Mouse (Mus musculus) embryonic facial prominence, embryonic 12.5 days (tissue): Measurements from ENCODE around the gene Vcl. TPM values are rescaled to one million over a fixed set of nuclear protein-coding genes. Genes with fewer than 3 reads are reported as not detected.

Source experiments
- ATAC-seq: fragments of 200-750 bp; cut with Nextera tagmentation; 2 replicates; pipeline ENCODE4 v1.8.0; 2017; ENCODE audit not compliant: insufficient number of reproducible peaks, insufficient read depth, low FRiP score, low TSS enrichment
- H3K27ac ChIP-seq: fragments of 300-500 bp; sonication (generic); 2 replicates; pipeline ENCODE4 v1.5.1; 2016; ENCODE audit warnings: mild to moderate bottlenecking
- H3K27me3 ChIP-seq: fragments of 300-500 bp; sonication (generic); 2 replicates; pipeline ENCODE4 v1.6.1; 2016; ENCODE audit warnings: mild to moderate bottlenecking, moderate library complexity
- H3K36me3 ChIP-seq: fragments of 300-500 bp; sonication (generic); 2 replicates; pipeline ENCODE4 v1.6.1; 2016; ENCODE audit warnings: mild to moderate bottlenecking
- H3K4me1 ChIP-seq: fragments of 300-500 bp; sonication (generic); 2 replicates; pipeline ENCODE4 v1.6.1; 2016
- H3K4me2 ChIP-seq: fragments of 300-500 bp; sonication (generic); replicated peaks from 2 replicates; pipeline ENCODE4 v1.6.1; 2016; ENCODE audit warnings: mild to moderate bottlenecking, moderate library complexity
- H3K4me3 ChIP-seq: fragments of 300-500 bp; sonication (generic); 2 replicates; pipeline ENCODE4 v1.5.1; 2016; ENCODE audit warnings: mild to moderate bottlenecking
- H3K9ac ChIP-seq: fragments of 300-500 bp; sonication (generic); 2 replicates; pipeline ENCODE4 v1.6.1; 2016; ENCODE audit warnings: mild to moderate bottlenecking, moderate library complexity
- H3K9me3 ChIP-seq: fragments of 300-500 bp; sonication (generic); 2 replicates; pipeline ENCODE4 v1.6.1; 2016; ENCODE audit warnings: mild to moderate bottlenecking, moderate library complexity
- WGBS: fragments of 180-500 bp; shearing (Covaris S2); methylation state at CpG from one replicate; pipeline ENCODE4 v1.1.7; 2016; 5-methylcytosine and 5-hydroxymethylcytosine counted together
- polyA plus RNA-seq: library from polyadenylated mRNA; unstranded; fragments of >200 nt; fragmentation: Nextera tagmentation; extraction: Ambion mirVana; gene quantifications from 2 replicates; pipeline ENCODE4 v1.2.1, GENCODE M21; 2016

Gene Vcl
- polyA plus RNA-seq, 1 experiment from 2014 or later, result 49.9 TPM

DNA sequence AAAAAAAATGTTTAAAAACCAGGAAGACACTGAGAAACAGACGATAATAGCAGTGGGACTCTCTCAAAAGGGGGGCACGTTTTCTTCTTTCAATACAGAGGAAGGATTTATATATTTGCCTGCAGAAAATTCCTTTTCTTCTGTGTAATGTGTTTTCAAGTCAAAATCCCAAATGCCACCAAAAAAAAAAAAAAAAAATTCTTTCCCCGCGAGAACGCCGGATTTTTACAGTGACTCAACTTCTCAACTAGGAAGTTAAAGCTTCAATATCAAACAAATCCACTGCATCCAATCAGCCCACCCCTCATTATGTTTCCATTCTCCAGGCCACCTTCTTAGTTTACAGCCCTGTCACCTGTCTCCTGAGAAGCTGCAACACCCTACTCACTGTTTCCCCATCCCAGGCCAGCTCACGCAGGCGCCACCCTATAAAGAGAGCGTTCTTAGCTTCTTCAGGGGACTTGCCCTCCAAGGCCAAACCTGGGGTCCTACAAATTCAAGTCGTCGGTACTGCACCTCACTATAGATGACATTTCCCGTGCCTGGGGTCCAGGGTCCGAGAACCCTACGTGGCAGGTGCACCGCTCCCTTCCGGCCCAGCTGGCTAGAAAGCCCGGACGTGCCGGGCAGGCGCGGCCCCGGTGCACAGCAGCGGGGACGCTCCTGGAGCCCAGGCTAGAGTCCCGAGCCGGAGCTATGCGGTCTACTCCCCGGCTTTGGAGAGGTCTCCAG is 122.3 kb downstream of the Vcl start:
- Histone ChIP-seq H3K27me3 (no peaks in the 10 kb centered on the region), H3K9me3 (no peaks in the 10 kb centered on the region), H3K4me1 (peaks cover 2% of the 10 kb centered on the region; the same call in 1 of the 2 replicates), H3K27ac (peak overlapping the region; percentile 91), H3K9ac (peak overlapping the region; percentile 71), H3K4me2 (peak overlapping the region; percentile 84), H3K36me3 (no peaks in the 10 kb centered on the region), H3K4me3 (peak overlapping the region; percentile 73)
- WGBS, result 9% methylated on average over 28 of the region's 28 CpGs
- ATAC-seq, result no peak

DNA sequence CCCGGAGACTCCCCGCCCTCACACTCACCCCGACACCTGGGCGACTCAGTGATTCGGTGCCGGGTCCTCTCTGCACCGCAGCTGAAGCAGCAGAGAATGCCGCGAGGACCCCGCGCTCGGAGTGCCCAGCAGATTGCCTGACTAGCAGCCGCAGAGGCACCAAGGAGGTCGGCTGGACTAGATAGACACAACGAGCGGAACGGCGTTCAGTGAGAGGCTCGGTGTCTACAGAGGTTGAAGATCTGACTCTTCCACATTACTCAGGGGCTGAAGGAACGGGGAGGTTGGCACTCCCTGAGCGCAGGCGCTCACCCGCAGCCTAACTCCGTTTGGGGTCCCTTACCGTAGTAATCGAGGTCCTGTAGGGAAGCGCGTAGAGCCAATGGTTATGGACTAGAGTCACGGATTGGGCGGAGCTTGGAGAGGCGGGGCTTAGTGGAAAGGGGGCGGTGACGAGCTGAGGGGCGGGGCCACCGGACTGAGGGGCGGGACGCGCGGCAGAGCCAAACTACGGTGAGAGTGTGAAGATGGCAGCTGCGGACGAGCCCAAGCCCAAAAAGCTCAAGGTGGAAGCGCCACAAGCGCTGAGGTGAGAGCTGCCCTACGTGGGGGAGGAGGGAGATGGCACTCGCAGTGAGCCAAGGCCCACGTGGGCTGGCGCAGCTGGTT is 123.0 kb downstream of the Vcl start, which contains the start of the genes Ap3m1 and Adk:
Gene Ap3m1, minus strand, starts transcription at position 397 of the 669 bp plus-strand sequence.
Gene Adk, plus strand, starts transcription at position 463 of the 669 bp plus-strand sequence.
- Histone ChIP-seq H3K36me3 (no peaks in the 10 kb centered on the region), H3K4me1 (peaks cover 2% of the 10 kb centered on the region; the same call in 1 of the 2 replicates), H3K27ac (peak within 1 kb of the TSS; percentile 91), H3K9ac (peak within 1 kb of the TSS; percentile 71), H3K4me3 (peak within 1 kb of the TSS; percentile 73), H3K27me3 (no peaks in the 10 kb centered on the region), H3K9me3 (no peaks in the 10 kb centered on the region), H3K4me2 (peak within 1 kb of the TSS; percentile 84)
- under 1% methylated on average over 48 of the region's 48 CpGs for WGBS
- peak; percentile 97 for ATAC-seq

DNA sequence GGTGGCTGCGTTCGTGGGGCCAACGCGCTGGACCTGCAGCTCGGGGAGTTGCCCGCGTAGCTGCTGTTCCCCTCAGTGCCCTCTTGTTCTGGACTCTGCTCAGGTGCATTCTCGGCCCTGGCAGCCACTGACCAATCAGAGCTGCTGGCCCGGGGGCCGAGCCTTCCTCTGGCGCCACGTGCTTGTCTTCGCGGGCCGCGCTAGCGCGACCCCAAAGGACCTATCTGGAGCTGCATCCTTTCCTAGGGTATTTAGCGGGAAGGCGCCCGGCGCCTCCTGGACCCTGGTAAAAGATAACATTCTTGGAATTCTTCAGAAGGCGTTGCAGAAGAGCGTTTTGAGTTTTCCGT is 123.6 kb downstream of the Vcl start:
- no peaks in the 10 kb centered on the region for H3K9me3 ChIP-seq
- H3K4me3 ChIP-seq, result peak overlapping the region; percentile 73
- peak overlapping the region; percentile 84 for H3K4me2 ChIP-seq
- H3K27me3 ChIP-seq, result no peaks in the 10 kb centered on the region
- ATAC-seq, result peak; percentile 67
- H3K36me3 ChIP-seq, result no peaks in the 10 kb centered on the region
- H3K4me1 ChIP-seq, result peaks cover 2% of the 10 kb centered on the region; the same call in 1 of the 2 replicates
- 0% methylated on average over 25 of the region's 25 CpGs for WGBS
- H3K9ac ChIP-seq, result peak overlapping the region; percentile 71
- peak overlapping the region; percentile 91 for H3K27ac ChIP-seq

DNA sequence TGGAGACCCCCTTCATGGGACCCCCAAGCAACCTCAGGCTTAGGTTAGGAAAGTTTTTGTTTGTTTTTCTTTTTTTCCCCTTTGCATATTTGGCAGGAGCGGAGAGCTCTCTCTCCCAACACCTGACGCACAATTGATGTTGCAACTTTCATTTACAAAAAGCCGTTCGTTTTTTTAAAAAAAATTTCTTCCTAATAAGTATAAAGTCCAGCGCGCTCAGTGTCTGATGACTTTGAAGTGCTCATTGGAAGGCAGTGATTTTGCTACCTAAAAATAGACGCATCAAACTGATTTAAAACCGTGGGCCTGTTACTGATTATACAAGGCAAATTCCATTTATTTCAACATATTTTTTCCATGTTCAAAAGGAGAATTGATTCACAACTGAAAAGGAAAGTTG is 124.0 kb downstream of the Vcl start:
- ATAC-seq, result no peak
- Histone ChIP-seq H3K4me3 (peak overlapping the region; percentile 73), H3K4me2 (peak overlapping the region; percentile 84), H3K27ac (no peak overlapping the region), H3K27me3 (no peaks in the 10 kb centered on the region), H3K36me3 (no peaks in the 10 kb centered on the region), H3K4me1 (peaks cover 2% of the 10 kb centered on the region; the same call in 1 of the 2 replicates), H3K9me3 (no peaks in the 10 kb centered on the region), H3K9ac (peak overlapping the region; percentile 71)
- 7% methylated on average over 8 of the region's 8 CpGs for WGBS

DNA sequence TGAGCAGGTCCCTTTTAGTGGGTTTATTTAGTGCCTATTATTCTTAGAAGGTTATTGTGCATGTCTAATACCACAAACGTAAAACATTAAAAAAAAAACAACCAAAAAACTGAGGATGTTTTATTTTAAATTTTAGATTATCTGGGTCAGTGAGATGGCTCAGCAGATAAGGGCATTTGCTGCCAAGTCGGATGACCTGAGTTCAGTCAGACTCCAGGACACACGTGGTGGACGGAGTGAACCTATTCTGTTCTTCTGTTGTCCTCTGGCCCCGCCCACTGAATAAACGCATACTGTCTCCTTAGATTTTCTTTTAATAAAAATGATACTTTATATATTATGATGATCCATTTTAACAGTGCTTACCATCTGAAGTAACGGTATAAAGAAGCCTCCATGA is 124.4 kb downstream of the Vcl start:
- no peaks in the 10 kb centered on the region for H3K36me3 ChIP-seq
- no peaks in the 10 kb centered on the region for H3K9me3 ChIP-seq
- H3K4me3 ChIP-seq, result peak overlapping the region; percentile 73
- ATAC-seq, result no peak
- no peak overlapping the region for H3K27ac ChIP-seq
- no peaks in the 10 kb centered on the region for H3K27me3 ChIP-seq
- H3K9ac ChIP-seq, result no peak overlapping the region
- H3K4me1 ChIP-seq, result peaks cover 2% of the 10 kb centered on the region; the same call in 1 of the 2 replicates
- WGBS, result 49% methylated on average over 7 of the region's 7 CpGs
- peak overlapping the region; percentile 84 for H3K4me2 ChIP-seq

DNA sequence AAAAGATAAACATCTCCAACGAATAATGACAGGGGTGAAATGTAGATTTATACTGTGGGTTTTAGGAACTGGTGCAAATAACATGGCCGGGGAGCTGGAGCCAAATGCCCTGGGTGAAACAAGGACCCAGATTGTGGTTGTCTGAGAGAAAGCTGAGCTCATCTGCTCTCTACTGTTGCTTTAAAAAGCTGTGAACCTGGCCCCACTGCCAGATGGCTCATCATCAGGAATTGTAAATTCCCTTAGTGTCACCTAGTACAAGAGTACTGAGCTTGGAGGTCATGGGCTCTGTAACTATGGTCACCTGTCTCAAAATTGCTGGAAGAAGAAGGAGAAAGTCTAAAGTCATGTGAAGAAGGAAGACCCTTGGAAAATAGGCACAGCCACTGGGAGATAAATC is 129.8 kb downstream of the Vcl start:
- Histone ChIP-seq H3K27me3 (no peaks in the 10 kb centered on the region), H3K4me2 (no peak overlapping the region), H3K4me3 (no peak overlapping the region), H3K27ac (no peak overlapping the region), H3K36me3 (no peaks in the 10 kb centered on the region), H3K4me1 (no peaks in the 10 kb centered on the region), H3K9ac (no peak overlapping the region), H3K9me3 (no peaks in the 10 kb centered on the region)
- ATAC-seq, result no peak
- WGBS, result 84% methylated on average over 2 of the region's 2 CpGs

DNA sequence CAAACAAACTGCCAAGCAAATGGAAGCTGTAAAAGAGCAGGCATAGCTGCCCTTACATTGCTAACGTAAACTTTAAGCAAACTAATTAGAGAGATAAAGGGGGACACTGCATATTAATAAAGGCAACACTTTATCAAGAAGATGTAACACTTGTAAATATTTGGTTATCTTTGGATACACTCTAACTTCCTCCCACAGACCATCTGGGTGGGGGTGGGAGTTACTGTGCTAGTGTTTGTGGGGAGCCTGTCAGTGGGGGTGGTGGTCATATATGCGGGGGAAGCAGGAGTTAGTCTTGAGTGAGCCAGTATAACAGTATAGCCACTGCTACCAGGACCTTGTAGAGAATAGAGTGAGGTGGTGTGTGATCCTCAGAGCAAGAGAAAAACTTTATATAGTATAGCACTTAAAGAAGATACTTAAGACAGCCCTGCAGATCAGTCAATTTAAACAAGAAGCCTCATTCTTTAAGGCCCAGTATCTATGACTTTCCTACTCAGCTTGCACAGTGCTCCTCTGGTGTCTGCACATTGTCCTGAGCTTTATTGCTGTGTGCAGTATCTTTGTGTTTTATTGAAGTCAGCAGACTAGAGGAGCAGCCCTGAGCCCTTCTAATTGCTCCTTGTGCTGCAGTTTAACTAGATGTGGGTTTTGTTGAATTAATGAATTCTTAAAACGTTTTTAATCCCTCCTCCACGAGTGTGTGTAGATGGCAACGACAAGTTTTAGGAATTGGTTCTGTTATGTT is 133.7 kb downstream of the Vcl start:
- H3K36me3 ChIP-seq, result no peaks in the 10 kb centered on the region
- no peaks in the 10 kb centered on the region for H3K27me3 ChIP-seq
- no peak overlapping the region for H3K27ac ChIP-seq
- 77% methylated on average over 5 of the region's 5 CpGs for WGBS
- no peak overlapping the region for H3K9ac ChIP-seq
- no peaks in the 10 kb centered on the region for H3K4me1 ChIP-seq
- no peak overlapping the region for H3K4me3 ChIP-seq
- no peak overlapping the region for H3K4me2 ChIP-seq
- no peak for ATAC-seq
- no peaks in the 10 kb centered on the region for H3K9me3 ChIP-seq

DNA sequence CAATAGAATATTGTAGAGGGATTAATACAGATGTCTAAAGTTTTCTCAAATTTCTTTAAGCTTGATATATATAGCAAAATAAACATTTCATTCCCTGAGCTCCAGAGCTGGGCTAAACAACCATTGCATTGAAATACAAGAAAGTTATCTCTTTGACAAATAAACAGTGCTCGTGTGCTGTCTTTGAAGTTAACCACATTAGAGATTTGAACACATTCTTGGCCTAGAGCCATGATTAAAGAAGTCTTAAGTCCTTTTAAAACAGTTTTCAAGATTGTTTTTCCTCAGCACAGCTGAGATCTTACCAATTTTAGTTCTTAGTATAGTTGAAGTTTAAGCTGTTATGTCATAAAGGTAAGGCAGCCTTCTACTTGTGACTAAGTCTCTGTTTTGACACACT is 135.1 kb downstream of the Vcl start:
- no peak for ATAC-seq

DNA sequence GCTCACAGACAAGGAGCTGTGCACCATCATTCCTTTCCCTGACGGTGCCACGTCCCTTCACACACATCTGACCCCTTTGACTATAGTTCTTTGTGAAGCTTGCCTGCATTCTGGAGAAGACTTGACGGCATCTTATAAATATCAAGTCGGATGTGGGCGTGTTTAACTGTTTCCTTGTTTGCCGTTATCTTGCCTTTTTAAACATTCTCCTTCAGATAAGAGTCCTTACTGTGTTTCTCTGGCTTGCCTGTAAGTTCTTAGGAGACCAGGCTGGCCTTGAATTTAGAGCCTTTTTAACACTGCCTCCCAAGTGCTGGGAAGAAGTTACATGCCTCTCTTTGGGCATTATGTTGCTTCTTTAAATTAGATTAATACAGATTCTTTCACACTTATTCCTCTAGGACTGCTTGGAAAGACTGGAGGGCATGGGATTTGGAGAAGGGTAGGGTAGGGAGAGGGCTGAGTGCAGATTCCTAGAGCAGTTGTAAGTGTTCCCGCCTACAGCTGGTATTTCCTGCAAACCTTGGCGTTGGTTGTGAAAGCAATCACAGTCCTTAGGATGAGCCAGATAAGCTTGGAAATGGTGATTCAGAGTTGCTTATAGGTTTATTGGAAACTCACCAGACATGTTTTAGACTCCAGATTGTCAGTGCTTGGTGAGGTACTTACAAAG is 136.4 kb downstream of the Vcl start:
- no peak for ATAC-seq
- Histone ChIP-seq H3K4me3 (no peak overlapping the region), H3K36me3 (no peaks in the 10 kb centered on the region), H3K9me3 (no peaks in the 10 kb centered on the region), H3K9ac (no peak overlapping the region), H3K4me1 (no peaks in the 10 kb centered on the region), H3K4me2 (no peak overlapping the region), H3K27me3 (no peaks in the 10 kb centered on the region), H3K27ac (no peak overlapping the region)
- WGBS, result 75% methylated on average over 8 of the region's 8 CpGs

More for the DNA sequence above, 135.1 kb downstream of the Vcl start:
- no peaks in the 10 kb centered on the region for H3K9me3 ChIP-seq
- 33% methylated on average over 1 of the region's 1 CpGs for WGBS
- no peak overlapping the region for H3K4me3 ChIP-seq
- H3K9ac ChIP-seq, result no peak overlapping the region
- no peaks in the 10 kb centered on the region for H3K4me1 ChIP-seq
- no peaks in the 10 kb centered on the region for H3K36me3 ChIP-seq
- no peak overlapping the region for H3K4me2 ChIP-seq
- no peak overlapping the region for H3K27ac ChIP-seq
- no peaks in the 10 kb centered on the region for H3K27me3 ChIP-seq

DNA sequence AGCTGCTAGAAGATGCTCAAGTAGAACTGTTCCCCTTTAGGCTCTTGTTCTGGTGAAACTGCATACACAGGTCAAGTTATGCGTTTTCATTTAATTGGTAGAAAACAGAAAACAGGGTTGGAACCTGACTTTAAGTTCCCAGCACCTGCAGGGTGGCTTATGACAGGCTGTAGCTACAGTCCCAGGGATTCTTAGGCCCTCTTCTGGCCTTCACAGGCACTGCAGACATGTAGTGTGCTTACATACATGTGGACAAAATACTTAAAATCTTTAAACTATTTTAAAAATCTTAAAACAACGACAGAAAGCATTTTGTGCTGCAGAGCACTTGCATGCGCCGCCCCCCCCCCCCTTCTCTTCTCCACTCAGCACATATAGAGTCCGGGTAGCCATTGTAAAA is 140.4 kb downstream of the Vcl start:
- H3K9me3 ChIP-seq, result no peaks in the 10 kb centered on the region
- no peak overlapping the region for H3K4me3 ChIP-seq
- H3K9ac ChIP-seq, result no peak overlapping the region
- no peaks in the 10 kb centered on the region for H3K27me3 ChIP-seq
- H3K27ac ChIP-seq, result no peak overlapping the region
- H3K4me2 ChIP-seq, result no peak overlapping the region
- H3K36me3 ChIP-seq, result no peaks in the 10 kb centered on the region
- ATAC-seq, result no peak
- H3K4me1 ChIP-seq, result no peaks in the 10 kb centered on the region; the same call in 1 of the 2 replicates
- WGBS, result 81% methylated on average over 5 of the region's 5 CpGs

DNA sequence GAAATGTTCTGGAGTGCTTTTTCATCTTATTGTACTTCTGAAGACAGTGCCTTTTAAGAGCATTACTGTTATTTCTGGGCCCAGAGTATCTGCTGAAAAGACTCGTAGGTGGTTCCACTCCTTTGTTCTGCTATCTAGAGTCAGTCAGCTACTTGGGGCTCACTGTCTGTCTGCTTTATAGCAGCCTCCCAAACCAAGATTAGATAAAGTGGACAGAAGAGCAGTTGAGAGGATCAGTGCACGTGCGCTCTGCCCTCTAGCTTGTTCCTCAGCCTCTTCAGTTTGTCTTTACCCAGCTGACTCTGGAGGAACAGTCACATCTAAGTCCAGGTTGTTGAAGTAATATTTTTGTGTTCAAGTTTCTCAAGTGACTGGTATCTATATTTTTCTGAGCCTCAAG is 144.8 kb downstream of the Vcl start:
- no peaks in the 10 kb centered on the region for H3K27me3 ChIP-seq
- ATAC-seq, result no peak
- WGBS, result 72% methylated on average over 3 of the region's 3 CpGs
- no peaks in the 10 kb centered on the region for H3K36me3 ChIP-seq
- H3K4me1 ChIP-seq, result peaks cover 7% of the 10 kb centered on the region
- no peak overlapping the region for H3K4me2 ChIP-seq
- H3K27ac ChIP-seq, result no peak overlapping the region
- no peaks in the 10 kb centered on the region for H3K9me3 ChIP-seq
- H3K9ac ChIP-seq, result no peak overlapping the region
- H3K4me3 ChIP-seq, result no peak overlapping the region
